Mouse (Mus musculus): Measurements from ENCODE around the gene Wdcp.

GRCm38 (mm10) chr12:4811036-4811435, 32.1 kb upstream of the Wdcp start:
- TF ChIP-seq POLR2A (IDR thresholded peaks at IDR 0.05; ENCODE audit: borderline replicate concordance, control insufficient read depth, low read depth, low read length) (no peak), CTCF (IDR thresholded peaks at IDR 0.05; ENCODE audit: control insufficient read depth, insufficient read depth, low read length) (no peak)
